In genomic region chr17:47506042-47506441, GRCm38 (mm10) we compare ENCODE assay signal across 13 mouse cellular contexts. TPM values are rescaled to one million over a fixed set of nuclear protein-coding genes. Genes with fewer than 3 reads are reported as not detected.
DNase-seq lines count a peak whose midpoint lies in the region; ATAC-seq and TF ChIP-seq lines count a peak whose summit lies in the region.
"Had no signal": no experiment of that assay in that cellular context is flagged by ENCODE, and none has a peak within 500 bp of the region (broad histone marks: within the 10 kb centered on the region; RNA-seq: fewer than 3 reads in every experiment).

No protein-coding gene starts in this region.

- H3K27ac ChIP-seq in gastrocnemius, adult 2 months: peak overlapping the region; percentile 91
- H3K27ac ChIP-seq in embryonic facial prominence, embryonic 14.5 days (replicated peaks; ENCODE audit: low read depth, low read length): no peak overlapping the region
- H3K27ac ChIP-seq in olfactory bulb, adult 2 months (ENCODE audit: insufficient read depth, low read depth, low read length): peak overlapping the region; percentile 56; the same call in 1 of the 2 replicates
- H3K27ac ChIP-seq: macrophage; neural tube, embryonic 13.5 days had no signal

- H3K4me2 ChIP-seq in embryonic facial prominence, embryonic 14.5 days (ENCODE audit: low read depth, low read length): peak overlapping the region; percentile 65

- intact Hi-C loops in gastrocnemius, adult 2 months (cut with DNase I): loop anchor here (5.0 kb wide), 1 partner anchor 186 kb away; the partner anchor contains the start of genes Gm21981 and Prickle4
- intact Hi-C loops in gastrocnemius, postnatal 36 days (cut with DNase I): loop anchor here (5.0 kb wide), 1 partner anchor 171 kb away; no protein-coding TSS in a partner anchor
- intact Hi-C loops in left cerebral cortex, postnatal 10 days (cut with DNase I): no loop called here

- H3K36me3 ChIP-seq in embryonic facial prominence, embryonic 14.5 days (ENCODE audit: control insufficient read depth, insufficient read depth, low read length): no peaks in the 10 kb centered on the region
- H3K36me3 ChIP-seq: neural tube, embryonic 13.5 days had no signal

- peaks cover 26% of the 10 kb centered on the region for H3K4me1 ChIP-seq in lung, adult 2 months (ENCODE audit: control insufficient read depth, insufficient read depth, low read length)
- H3K4me1 ChIP-seq in embryonic facial prominence, embryonic 14.5 days (ENCODE audit: control insufficient read depth, insufficient read depth, low read length): peaks cover 24% of the 10 kb centered on the region
- peaks cover 22% of the 10 kb centered on the region for H3K4me1 ChIP-seq in olfactory bulb, adult 2 months (ENCODE audit: control insufficient read depth, insufficient read depth, low read length)

- no peaks in the 10 kb centered on the region for H3K27me3 ChIP-seq in embryonic facial prominence, embryonic 14.5 days (replicated peaks; ENCODE audit: control insufficient read depth, insufficient read depth, low read length)
- H3K27me3 ChIP-seq: neural tube, embryonic 13.5 days had no signal

- no peaks in the 10 kb centered on the region for H3K9me3 ChIP-seq in embryonic facial prominence, embryonic 14.5 days (ENCODE audit: control insufficient read depth, low read length)
- H3K9me3 ChIP-seq: neural tube, embryonic 13.5 days had no signal

- no peak for DNase-seq in gastrocnemius, adult 2 months
- DNase-seq in gastrocnemius, postnatal 36 days: no peak
- peak; percentile 41 for DNase-seq in lung, adult 2 months
- no peak for DNase-seq in lung, postnatal 10 days
- DNase-seq in embryonic facial prominence, embryonic 14.5 days (ENCODE audit: low spot score): no peak
- no peak for DNase-seq in left cerebral cortex, postnatal 10 days (ENCODE audit: extremely low spot score in 1 of 2, low spot score in 2 of 2)
- DNase-seq in spleen, postnatal 14 days (ENCODE audit: low spot score in 2 of 2): no peak
- DNase-seq: kidney, postnatal 10 days; right cerebral cortex, postnatal 4 days had no signal

- H3K4me3 ChIP-seq in gastrocnemius, adult 2 months: peak overlapping the region; percentile 77
- peak overlapping the region; percentile 95 for H3K4me3 ChIP-seq in lung, adult 2 months (replicated peaks; ENCODE audit: extremely low read depth, low read depth, low read length)
- H3K4me3 ChIP-seq in embryonic facial prominence, embryonic 14.5 days (ENCODE audit: low read depth, low read length): no peak overlapping the region
- no peak overlapping the region; the same call in 1 of the 2 replicates for H3K4me3 ChIP-seq in olfactory bulb, adult 2 months (ENCODE audit: insufficient read depth, low read depth, low read length)

- no peak for TF ChIP-seq POLR2A in lung, adult 2 months (IDR thresholded peaks at IDR 0.05; ENCODE audit: borderline replicate concordance, extremely low read depth, low read depth, low read length)
- no peak for TF ChIP-seq POLR2A in olfactory bulb, adult 2 months (IDR thresholded peaks at IDR 0.05; ENCODE audit: insufficient read depth, low read depth, low read length)

- WGBS in lung, adult 2 months: 84% methylated on average over 1 of the region's 1 CpGs
- 81% methylated on average over 1 of the region's 1 CpGs for WGBS in embryonic facial prominence, embryonic 14.5 days
- 97% methylated on average over 1 of the region's 1 CpGs for WGBS in olfactory bulb, adult 2 months

- TF ChIP-seq CTCF in gastrocnemius, adult 2 months (IDR thresholded peaks at IDR 0.05): no peak
- no peak for TF ChIP-seq CTCF in lung, adult 2 months (IDR thresholded peaks at IDR 0.05; ENCODE audit: insufficient read depth, low read length)
- no peak for TF ChIP-seq CTCF in olfactory bulb, adult 2 months (IDR thresholded peaks at IDR 0.05; ENCODE audit: insufficient read depth, low read depth, low read length)

- no peak for ATAC-seq in embryonic facial prominence, embryonic 14.5 days (ENCODE audit: low read depth)
- ATAC-seq: forebrain, embryonic 14.5 days had no signal

- H3K9ac ChIP-seq in embryonic facial prominence, embryonic 14.5 days (ENCODE audit: low read depth, low read length): no peak overlapping the region
- H3K9ac ChIP-seq: neural tube, embryonic 13.5 days had no signal

RNA-seq across cellular contexts. Expression of gene Ccnd3, which starts 1.2 kb away (rescaled TPM):
- total RNA-seq in gastrocnemius, adult 2 months (2021): 10 to 100 TPM; 18.7 to 25.8 TPM
- 10 to 100 TPM; 31.4 to 31.5 TPM for total RNA-seq in gastrocnemius, postnatal 36 days (2021)
- polyA plus RNA-seq in lung, adult 2 months (2012; rRNA removed): 202 and 229 TPM in 2 replicates
- 519 TPM in 2 replicates for polyA plus RNA-seq in embryonic facial prominence, embryonic 14.5 days (2014; fragmentation: Nextera tagmentation; extraction: Ambion mirVana)
- 292 and 423 TPM in 2 replicates for polyA plus RNA-seq in olfactory bulb, adult 2 months (2012; ENCODE audit: insufficient read depth, insufficient read length, low replicate concordance, missing spikeins)
- total RNA-seq in left cerebral cortex, postnatal 10 days (2021): 10 to 100 TPM; 24.5 to 26.7 TPM

RNA-seq across cellular contexts. Expression of gene Taf8, which starts 4.0 kb away (rescaled TPM):
- 10 to 100 TPM; 13.0 to 14.1 TPM for total RNA-seq in gastrocnemius, adult 2 months (2021)
- 10 to 100 TPM; 10.4 to 12.8 TPM for total RNA-seq in gastrocnemius, postnatal 36 days (2021)
- polyA plus RNA-seq in lung, adult 2 months (2012; rRNA removed): 25.7 and 32.2 TPM in 2 replicates
- 19.5 and 24.3 TPM in 2 replicates for polyA plus RNA-seq in embryonic facial prominence, embryonic 14.5 days (2014; fragmentation: Nextera tagmentation; extraction: Ambion mirVana)
- not detected in 2 replicates for polyA plus RNA-seq in olfactory bulb, adult 2 months (2012; ENCODE audit: insufficient read depth, insufficient read length, low replicate concordance, missing spikeins)
- total RNA-seq in left cerebral cortex, postnatal 10 days (2021): 10 to 100 TPM; 13.8 to 14.3 TPM

Comparison
In these comparisons a context has a peak if more than half of its experiments do, and no peak if none do; other contexts are left out.
1. H3K4me3 ChIP-seq: peak in gastrocnemius, adult 2 months (single experiment) and lung, adult 2 months (single experiment); none in embryonic facial prominence, embryonic 14.5 days (single experiment) and olfactory bulb, adult 2 months (single experiment).